Mouse (Mus musculus) forebrain, embryonic 13.5 days (tissue): ENCODE data around the gene Rnf169. TPM values are rescaled to one million over a fixed set of nuclear protein-coding genes. Genes with fewer than 3 reads are reported as not detected.
"Not testable (repeated sequence)": the region's sequence is repeated elsewhere in the genome, so short reads cannot be mapped to it uniquely, and the experiment has no call there.

Experiments used
- ATAC-seq: fragments of 200-750 bp; cut with Nextera tagmentation; 2 replicates; pipeline ENCODE4 v1.8.0; 2017
- H3K27ac ChIP-seq: fragments of 300-500 bp; sonication (generic); 2 replicates; pipeline ENCODE4 v1.5.1; 2015; ENCODE audit warnings: inconsistent platforms, mild to moderate bottlenecking, moderate library complexity
- H3K27me3 ChIP-seq: fragments of 300-500 bp; sonication (generic); 2 replicates; pipeline ENCODE4 v1.6.1; 2015; ENCODE audit warnings: mild to moderate bottlenecking, inconsistent platforms
- H3K36me3 ChIP-seq: fragments of 300-500 bp; sonication (generic); 2 replicates; pipeline ENCODE4 v1.6.1; 2015; ENCODE audit warnings: mild to moderate bottlenecking, inconsistent platforms; ENCODE audit not compliant: poor library complexity, severe bottlenecking
- H3K4me1 ChIP-seq: fragments of 300-500 bp; sonication (generic); 2 replicates; pipeline ENCODE4 v1.6.1; 2015; ENCODE audit warnings: inconsistent platforms
- H3K4me2 ChIP-seq: fragments of 300-500 bp; sonication (generic); 2 replicates; pipeline ENCODE4 v1.6.1; 2015; ENCODE audit warnings: inconsistent platforms, mild to moderate bottlenecking, moderate library complexity
- H3K4me3 ChIP-seq: fragments of 300-500 bp; sonication (generic); 2 replicates; pipeline ENCODE4 v1.5.1; 2015; ENCODE audit warnings: mild to moderate bottlenecking, inconsistent platforms
- H3K9ac ChIP-seq: fragments of 300-500 bp; sonication (generic); 2 replicates; pipeline ENCODE4 v1.6.1; 2015; ENCODE audit warnings: mild to moderate bottlenecking, inconsistent platforms
- H3K9me3 ChIP-seq: fragments of 300-500 bp; sonication (generic); replicated peaks from 2 replicates; pipeline ENCODE4 v1.6.1; 2016; ENCODE audit warnings: inconsistent platforms
- WGBS: fragments of 180-500 bp; shearing (Covaris S2); methylation state at CpG from one replicate; pipeline ENCODE4 v1.1.7; 2015; 5-methylcytosine and 5-hydroxymethylcytosine counted together
- polyA plus RNA-seq: library from polyadenylated mRNA; unstranded; fragments of >200 nt; fragmentation: Nextera tagmentation; extraction: Ambion mirVana; gene quantifications from 2 replicates; pipeline ENCODE4 v1.2.1, GENCODE M21; 2015

Rnf169 gene
- polyA plus RNA-seq, 1 experiment from 2014 or later = 3.8 TPM

DNA sequence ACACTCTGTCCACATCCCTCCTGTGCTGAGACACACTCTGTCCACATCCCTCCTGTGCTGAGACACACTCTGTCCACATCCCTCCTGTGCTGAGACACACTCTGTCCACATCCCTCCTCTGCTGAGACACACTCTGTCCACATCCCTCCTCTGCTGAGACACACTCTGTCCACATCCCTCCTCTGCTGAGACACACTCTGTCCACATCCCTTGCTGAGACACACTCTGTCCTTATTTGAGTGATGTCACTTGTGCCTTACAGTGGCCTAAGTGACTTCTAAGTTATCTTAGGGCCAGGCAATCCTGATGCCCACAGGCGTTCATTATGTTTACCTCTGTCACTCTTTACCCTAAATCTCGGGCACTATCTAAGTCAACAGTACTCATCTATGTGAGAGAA is 19.7 kb downstream of the Rnf169 start:
- peaks cover 19% of the 10 kb centered on the region for H3K4me1 ChIP-seq
- H3K36me3 ChIP-seq, H3K9me3 ChIP-seq, H3K27me3 ChIP-seq, H3K4me2 ChIP-seq, H3K4me3 ChIP-seq, H3K9ac ChIP-seq, H3K27ac ChIP-seq, ATAC-seq: not testable (repeated sequence)
- WGBS = 86% methylated on average over 2 of the region's 2 CpGs

DNA sequence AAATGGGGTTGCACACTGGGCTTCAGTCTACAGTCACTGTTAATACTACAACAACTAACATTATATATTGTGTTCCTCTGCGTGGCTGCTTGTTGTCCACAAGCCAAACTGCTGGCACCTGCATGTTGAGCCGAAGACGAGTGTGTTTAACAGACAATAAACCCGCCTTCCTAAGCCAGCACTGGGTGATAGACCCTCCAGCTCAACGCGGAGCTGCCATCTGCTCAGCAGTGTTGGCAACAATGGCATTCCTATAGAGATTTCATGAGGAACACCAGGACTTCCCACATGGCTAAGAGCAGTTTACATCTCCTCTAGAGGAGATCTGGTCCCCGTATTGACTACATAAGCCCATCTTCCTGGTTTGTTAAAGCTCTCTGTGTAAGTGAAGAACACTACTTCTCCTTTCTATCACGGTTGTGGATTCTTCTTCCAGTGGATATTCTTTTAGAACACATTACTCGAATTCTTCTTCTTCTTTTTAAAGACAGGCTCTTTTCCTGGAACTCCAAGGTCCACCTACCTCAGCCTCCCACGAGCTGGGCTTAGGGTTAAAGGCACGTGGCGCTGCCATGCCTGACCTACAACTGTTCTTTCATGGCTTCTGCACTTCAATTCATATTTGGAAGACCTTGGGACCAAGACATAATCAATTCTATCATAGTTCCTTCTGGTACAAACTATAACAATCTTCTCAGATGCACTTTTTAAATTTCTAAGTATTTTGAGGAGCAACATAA is 22.9 kb downstream of the Rnf169 start:
- H3K4me2 ChIP-seq = no peak overlapping the region
- no peaks in the 10 kb centered on the region for H3K27me3 ChIP-seq
- no peak overlapping the region for H3K9ac ChIP-seq
- H3K27ac ChIP-seq = no peak overlapping the region
- 78% methylated on average over 12 of the region's 12 CpGs for WGBS
- no peak overlapping the region for H3K4me3 ChIP-seq
- ATAC-seq = no peak
- no peaks in the 10 kb centered on the region for H3K9me3 ChIP-seq
- no peaks in the 10 kb centered on the region for H3K4me1 ChIP-seq
- no peaks in the 10 kb centered on the region for H3K36me3 ChIP-seq

DNA sequence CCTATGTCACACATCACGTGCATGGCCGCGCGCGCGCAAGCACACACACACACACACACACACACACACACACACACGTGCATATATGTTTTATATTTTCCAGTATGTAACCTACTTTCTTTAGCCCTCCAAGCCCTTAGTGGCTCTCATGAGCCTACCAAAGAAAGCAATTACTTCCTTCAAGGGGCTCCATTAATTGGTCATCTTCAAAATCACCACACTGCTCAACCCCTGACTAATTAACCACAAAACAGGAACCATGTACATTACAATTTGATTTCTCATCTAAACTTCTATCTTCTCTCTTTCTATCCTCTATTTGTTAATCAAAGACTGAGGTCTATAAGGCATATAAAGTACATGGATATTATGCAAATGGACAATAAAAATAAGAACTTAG is 24.2 kb downstream of the Rnf169 start:
- Histone ChIP-seq H3K4me1 (no peaks in the 10 kb centered on the region), H3K9ac (no peak overlapping the region), H3K27ac (no peak overlapping the region), H3K4me3 (no peak overlapping the region), H3K4me2 (no peak overlapping the region), H3K36me3 (no peaks in the 10 kb centered on the region), H3K27me3 (no peaks in the 10 kb centered on the region), H3K9me3 (no peaks in the 10 kb centered on the region)
- ATAC-seq = no peak
- 98% methylated on average over 7 of the region's 7 CpGs for WGBS

DNA sequence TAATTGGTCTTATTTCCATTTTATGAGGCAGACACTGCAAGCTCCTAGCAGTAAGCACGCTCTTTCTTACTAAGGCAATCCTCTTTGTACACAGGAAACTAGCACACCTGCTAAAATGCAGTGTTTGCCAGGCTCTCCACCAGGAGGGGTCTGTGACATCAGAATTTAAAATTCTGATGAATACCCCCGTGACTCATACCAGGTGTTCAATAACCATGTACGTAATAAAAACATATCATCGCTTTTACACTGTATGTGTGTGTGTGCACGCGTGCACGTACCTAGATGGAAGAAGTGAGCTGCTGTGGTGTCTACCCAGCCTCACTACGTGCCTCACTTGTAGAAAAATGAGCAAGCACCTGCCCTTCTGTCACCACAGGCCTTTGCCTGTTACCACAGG is 26.0 kb downstream of the Rnf169 start:
- H3K4me3 ChIP-seq = no peak overlapping the region
- 91% methylated on average over 8 of the region's 8 CpGs for WGBS
- no peaks in the 10 kb centered on the region for H3K9me3 ChIP-seq
- H3K9ac ChIP-seq = no peak overlapping the region
- ATAC-seq = no peak
- H3K4me1 ChIP-seq = no peaks in the 10 kb centered on the region
- no peaks in the 10 kb centered on the region for H3K36me3 ChIP-seq
- no peak overlapping the region for H3K27ac ChIP-seq
- H3K27me3 ChIP-seq = no peaks in the 10 kb centered on the region
- no peak overlapping the region for H3K4me2 ChIP-seq

DNA sequence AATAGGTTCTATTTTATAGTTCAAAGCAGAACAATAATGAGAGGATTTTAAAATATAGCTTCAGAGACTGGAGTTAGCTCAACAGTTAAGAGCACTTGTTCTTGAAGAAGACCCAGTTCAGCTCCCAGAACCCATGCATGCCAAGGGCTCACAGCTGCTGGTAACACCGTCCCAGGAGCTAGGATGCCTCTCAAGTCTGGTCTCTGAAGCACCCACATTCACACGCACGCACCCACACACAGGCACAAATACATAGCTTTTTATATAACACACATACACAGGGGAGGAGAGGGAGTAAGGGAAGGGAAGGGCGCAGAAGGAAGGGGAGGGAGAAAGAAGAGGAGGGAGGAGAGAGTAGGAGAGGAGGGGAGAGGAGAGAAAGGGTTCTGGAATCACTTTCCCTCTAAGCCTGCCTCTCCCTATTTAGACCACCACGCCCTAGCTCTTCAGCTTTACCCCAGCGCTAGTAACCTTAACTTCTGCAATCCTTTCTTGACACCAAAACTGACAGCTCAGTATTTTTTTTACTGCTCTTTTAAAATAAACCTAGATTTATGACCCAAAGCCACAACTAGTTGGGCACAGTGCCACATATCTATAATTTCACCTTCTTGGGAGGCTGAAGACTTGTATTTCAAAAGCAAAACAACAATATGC is 26.7 kb downstream of the Rnf169 start:
- Histone ChIP-seq H3K27ac (no peak overlapping the region), H3K36me3 (no peaks in the 10 kb centered on the region), H3K4me2 (no peak overlapping the region), H3K27me3 (no peaks in the 10 kb centered on the region), H3K9ac (no peak overlapping the region), H3K9me3 (no peaks in the 10 kb centered on the region), H3K4me1 (no peaks in the 10 kb centered on the region), H3K4me3 (no peak overlapping the region)
- no peak for ATAC-seq
- WGBS = 90% methylated on average over 6 of the region's 6 CpGs

DNA sequence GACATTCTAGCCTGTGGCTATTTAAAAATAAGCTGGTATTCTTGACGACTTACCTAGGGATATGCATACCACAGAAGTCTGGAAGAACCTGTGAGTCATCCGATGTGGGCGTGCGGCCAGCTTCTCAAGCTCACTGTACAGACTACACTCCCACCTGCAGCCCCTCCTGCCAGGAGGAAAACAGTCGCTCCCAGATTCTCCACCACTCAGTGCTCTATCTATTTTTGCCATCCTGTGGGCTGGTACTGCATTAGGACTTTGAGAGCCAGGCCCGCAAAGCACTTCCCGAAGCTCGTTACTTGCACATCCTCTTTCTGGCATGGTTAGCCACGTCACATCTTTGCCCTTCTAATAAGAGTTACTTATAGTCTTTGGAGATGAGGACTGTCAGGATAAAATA is 32.9 kb downstream of the Rnf169 start:
- H3K9ac ChIP-seq = no peak overlapping the region
- ATAC-seq = no peak
- no peak overlapping the region for H3K4me2 ChIP-seq
- H3K27me3 ChIP-seq = no peaks in the 10 kb centered on the region
- 89% methylated on average over 9 of the region's 9 CpGs for WGBS
- peaks cover 47% of the 10 kb centered on the region for H3K36me3 ChIP-seq
- H3K9me3 ChIP-seq = no peaks in the 10 kb centered on the region
- no peak overlapping the region for H3K4me3 ChIP-seq
- H3K27ac ChIP-seq = no peak overlapping the region
- no peaks in the 10 kb centered on the region for H3K4me1 ChIP-seq

DNA sequence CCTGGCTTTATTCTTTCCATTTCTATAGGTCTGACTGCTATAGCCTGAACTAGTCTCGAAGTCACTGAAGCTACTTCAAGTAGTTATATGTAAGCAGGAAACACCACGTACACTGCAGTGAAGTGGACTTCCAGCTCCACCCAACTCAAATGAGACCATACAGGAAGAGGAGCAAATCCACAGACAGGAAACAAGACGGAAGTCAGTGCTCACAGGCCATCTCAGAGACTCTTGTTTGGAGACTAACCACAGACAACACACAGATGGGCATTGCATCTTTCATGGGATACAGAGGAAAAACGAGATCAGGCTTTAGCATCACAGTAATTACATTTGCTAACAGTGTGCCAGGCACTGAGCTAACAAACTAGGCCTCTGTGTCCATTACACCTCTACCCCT is 33.9 kb downstream of the Rnf169 start:
- Histone ChIP-seq H3K36me3 (peaks cover 55% of the 10 kb centered on the region), H3K9ac (no peak overlapping the region), H3K9me3 (no peaks in the 10 kb centered on the region), H3K4me1 (no peaks in the 10 kb centered on the region), H3K4me2 (no peak overlapping the region), H3K27ac (no peak overlapping the region), H3K27me3 (no peaks in the 10 kb centered on the region), H3K4me3 (no peak overlapping the region)
- 93% methylated on average over 4 of the region's 4 CpGs for WGBS
- no peak for ATAC-seq

DNA sequence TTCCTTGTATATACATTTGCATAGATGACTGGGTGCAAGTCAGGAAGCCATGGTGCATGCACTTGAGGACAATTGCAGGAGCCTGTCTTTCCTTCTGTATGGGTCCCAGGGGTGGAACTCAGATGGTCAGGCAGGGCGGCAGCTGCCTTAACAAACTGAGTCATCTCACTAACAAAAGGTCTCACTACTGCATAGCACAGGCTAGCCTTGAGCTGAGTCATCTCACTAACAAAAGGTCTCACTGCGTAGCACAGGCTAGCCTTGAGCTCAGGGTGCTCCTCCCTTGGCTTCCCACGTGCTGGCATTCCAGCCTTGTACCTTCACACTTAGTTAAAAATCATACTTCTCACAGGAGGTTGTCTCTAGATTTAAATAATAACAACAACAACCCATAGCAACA is 34.3 kb downstream of the Rnf169 start:
- no peaks in the 10 kb centered on the region for H3K27me3 ChIP-seq
- H3K9ac ChIP-seq = no peak overlapping the region
- no peak overlapping the region for H3K4me2 ChIP-seq
- no peak for ATAC-seq
- peaks cover 58% of the 10 kb centered on the region for H3K36me3 ChIP-seq
- H3K27ac ChIP-seq = no peak overlapping the region
- no peak overlapping the region for H3K4me3 ChIP-seq
- H3K4me1 ChIP-seq = no peaks in the 10 kb centered on the region
- no peaks in the 10 kb centered on the region for H3K9me3 ChIP-seq
- 95% methylated on average over 3 of the region's 3 CpGs for WGBS

DNA sequence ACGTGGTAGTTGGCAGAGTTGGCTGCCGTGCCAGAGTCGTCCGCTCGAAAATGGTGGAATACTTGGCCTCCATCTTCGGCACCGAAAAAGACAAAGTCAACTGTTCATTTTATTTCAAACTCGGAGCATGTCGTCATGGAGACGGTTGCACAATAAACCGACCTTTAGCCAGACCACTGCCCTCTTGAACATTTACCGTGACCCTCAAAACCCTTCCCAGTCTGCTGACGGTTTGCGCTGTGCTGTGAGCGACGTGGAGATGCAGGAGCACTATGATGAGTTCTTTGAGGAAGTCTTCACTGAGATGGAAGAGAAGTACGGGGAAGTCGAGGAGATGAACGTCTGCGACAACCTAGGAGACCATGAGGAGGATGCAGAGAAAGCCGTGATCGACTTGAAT is 35.2 kb downstream of the Rnf169 start:
- H3K4me1 ChIP-seq, H3K27me3 ChIP-seq, H3K4me2 ChIP-seq, H3K27ac ChIP-seq, ATAC-seq, H3K9me3 ChIP-seq, H3K9ac ChIP-seq, H3K4me3 ChIP-seq: not testable (repeated sequence)
- WGBS = 97% methylated on average over 22 of the region's 22 CpGs
- H3K36me3 ChIP-seq = peaks cover 68% of the 10 kb centered on the region

DNA sequence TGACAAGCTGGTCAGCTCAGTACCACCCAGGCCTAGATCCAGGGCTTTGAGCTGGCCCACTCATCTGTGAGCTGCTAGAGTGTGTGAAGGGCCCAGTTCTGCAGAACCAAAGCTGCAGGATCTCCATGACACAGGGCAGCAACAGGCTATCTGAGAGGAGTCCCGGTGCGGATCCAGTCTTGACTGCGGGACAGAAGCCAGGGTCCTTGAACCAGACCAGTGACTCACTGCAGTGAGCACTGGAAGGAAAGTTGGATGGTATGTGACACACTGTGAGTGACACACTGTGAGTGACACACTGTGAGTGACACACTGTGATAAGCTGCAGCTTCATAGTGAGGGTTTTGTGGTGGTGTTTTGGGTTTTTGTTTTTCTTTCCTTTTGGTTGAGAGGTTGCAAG is 35.7 kb downstream of the Rnf169 start:
- no peaks in the 10 kb centered on the region for H3K27me3 ChIP-seq
- no peak overlapping the region for H3K9ac ChIP-seq
- no peaks in the 10 kb centered on the region for H3K4me1 ChIP-seq
- no peak overlapping the region for H3K4me2 ChIP-seq
- no peak for ATAC-seq
- H3K27ac ChIP-seq = no peak overlapping the region
- H3K36me3 ChIP-seq = peaks cover 73% of the 10 kb centered on the region
- no peaks in the 10 kb centered on the region for H3K9me3 ChIP-seq
- no peak overlapping the region for H3K4me3 ChIP-seq
- WGBS = 95% methylated on average over 3 of the region's 3 CpGs

DNA sequence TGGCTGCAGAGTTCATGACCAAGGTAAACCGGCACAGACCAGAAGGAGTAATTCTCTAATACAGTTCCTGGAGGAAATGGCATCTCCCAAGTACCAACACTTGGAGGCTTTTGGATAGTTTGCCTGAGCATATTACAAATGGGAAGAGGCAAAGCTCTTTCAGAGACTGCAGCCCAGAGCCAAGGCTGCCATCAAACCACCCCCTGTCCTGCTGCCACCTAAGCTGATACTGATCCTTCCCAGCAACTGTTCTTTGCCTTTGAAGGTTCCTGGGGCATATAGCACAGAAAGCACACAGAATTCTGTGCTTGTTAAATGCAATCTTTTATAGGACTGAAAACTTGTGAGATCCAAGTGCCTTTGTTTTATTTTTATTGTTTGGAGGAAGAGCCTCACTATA is 39.6 kb downstream of the Rnf169 start:
- H3K9me3 ChIP-seq = no peaks in the 10 kb centered on the region
- H3K4me1 ChIP-seq = no peaks in the 10 kb centered on the region
- no peak for ATAC-seq
- H3K9ac ChIP-seq = no peak overlapping the region
- H3K4me3 ChIP-seq = no peak overlapping the region
- H3K4me2 ChIP-seq = no peak overlapping the region
- H3K27ac ChIP-seq = no peak overlapping the region
- peaks cover 73% of the 10 kb centered on the region for H3K36me3 ChIP-seq
- 89% methylated on average over 1 of the region's 1 CpGs for WGBS
- H3K27me3 ChIP-seq = no peaks in the 10 kb centered on the region

DNA sequence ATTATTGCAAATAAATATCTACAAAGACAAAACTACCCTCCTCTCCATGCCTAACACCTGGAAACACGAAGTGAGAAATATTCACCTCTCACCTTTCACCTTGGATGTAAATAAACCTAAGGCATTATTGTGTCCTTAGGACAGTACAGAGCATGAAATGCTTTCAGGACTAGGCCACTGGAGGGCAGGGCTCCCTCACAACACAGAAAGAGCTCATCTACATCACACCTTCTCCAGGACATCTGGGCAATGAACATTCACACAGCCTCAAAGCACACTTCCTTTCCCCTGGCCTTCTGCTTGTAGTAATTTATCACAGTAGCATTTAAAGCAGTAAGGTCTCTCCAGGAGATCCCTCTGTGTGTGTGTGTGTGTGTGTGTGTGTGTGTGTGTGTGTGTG is 44.5 kb downstream of the Rnf169 start:
- Histone ChIP-seq H3K9me3 (no peaks in the 10 kb centered on the region), H3K36me3 (peaks cover 65% of the 10 kb centered on the region), H3K9ac (no peak overlapping the region), H3K4me1 (no peaks in the 10 kb centered on the region), H3K27ac (no peak overlapping the region), H3K4me3 (no peak overlapping the region), H3K27me3 (no peaks in the 10 kb centered on the region), H3K4me2 (no peak overlapping the region)
- 85% methylated on average over 1 of the region's 1 CpGs for WGBS
- no peak for ATAC-seq
